Mouse (Mus musculus) layer of hippocampus, adult 18-20 months (tissue): ENCODE results near the gene Snrpg. TPM values are rescaled to one million over a fixed set of nuclear protein-coding genes. Genes with fewer than 3 reads are reported as not detected.

Source experiments
- DNase-seq, 2 experiments: peaks; one replicate each; pipeline ENCODE4 v3.0.0; 2022; ENCODE audit warnings: low spot score in 2 of 2
- total RNA-seq, 2 experiments: library from RNA; stranded (reverse); gene quantifications; 2 replicates each; pipeline ENCODE4 v1.2.3; 2021

Gene Snrpg
- total RNA-seq, 2 experiments from 2014 or later: 55.5 to 74.0 TPM

GRCm38 (mm10) chr6:86397257-86397980 is 26.3 kb downstream of the Snrpg start:
- DNase-seq: no peak

- no peak for DNase-seq
Measured at GRCm38 (mm10) chr6:86398986-86399385, 27.9 kb downstream of the Snrpg start.

GRCm38 (mm10) chr6:86399995-86400394 is 28.9 kb downstream of the Snrpg start:
- no peak for DNase-seq

GRCm38 (mm10) chr6:86400972-86401371 is 29.9 kb downstream of the Snrpg start:
- DNase-seq: peak in 1 of 2 experiments; percentile 60

DNA sequence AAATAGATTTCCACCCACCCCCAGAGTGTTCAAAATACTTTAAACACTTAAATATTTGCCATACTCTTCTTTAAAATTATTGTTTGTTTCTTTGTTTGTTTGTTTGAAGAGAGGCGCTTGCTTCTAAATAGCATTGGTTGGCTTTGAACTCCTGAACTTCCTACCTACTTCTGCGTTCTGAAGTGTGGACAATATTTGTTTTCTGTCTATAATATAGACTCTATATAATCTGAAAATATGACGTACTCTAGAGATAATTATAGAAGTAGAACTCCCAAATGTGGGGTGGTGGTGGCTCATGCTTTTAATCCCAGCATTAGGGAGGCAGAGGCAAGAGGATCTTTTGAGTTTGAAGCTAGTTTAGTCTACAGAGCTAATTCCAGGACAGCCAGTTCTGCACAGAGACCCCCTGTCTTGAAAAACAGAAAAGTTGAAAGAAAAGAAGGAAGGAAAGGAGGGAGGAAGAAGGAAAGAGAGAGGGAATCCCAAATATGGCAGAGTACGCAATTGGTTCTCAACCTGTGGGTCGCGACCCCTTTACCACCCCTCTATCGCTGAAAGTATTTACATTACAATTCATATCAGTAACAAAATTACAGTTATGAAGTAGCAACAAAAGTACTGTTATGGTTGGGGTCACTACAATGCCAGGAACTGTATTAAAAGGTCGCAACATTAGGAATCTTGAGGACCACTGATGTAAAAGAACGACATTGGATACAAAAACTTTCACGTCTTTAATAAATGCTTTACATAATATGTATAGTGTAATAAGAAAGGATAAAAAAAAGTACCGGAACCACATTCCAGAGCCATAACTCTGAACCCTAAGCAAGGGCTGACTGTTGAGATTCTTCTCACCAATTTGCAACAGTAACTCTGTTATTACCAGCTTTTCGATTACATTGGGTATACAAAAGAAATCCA is 31.8 kb downstream of the Snrpg start:
- DNase-seq: no peak

DNA sequence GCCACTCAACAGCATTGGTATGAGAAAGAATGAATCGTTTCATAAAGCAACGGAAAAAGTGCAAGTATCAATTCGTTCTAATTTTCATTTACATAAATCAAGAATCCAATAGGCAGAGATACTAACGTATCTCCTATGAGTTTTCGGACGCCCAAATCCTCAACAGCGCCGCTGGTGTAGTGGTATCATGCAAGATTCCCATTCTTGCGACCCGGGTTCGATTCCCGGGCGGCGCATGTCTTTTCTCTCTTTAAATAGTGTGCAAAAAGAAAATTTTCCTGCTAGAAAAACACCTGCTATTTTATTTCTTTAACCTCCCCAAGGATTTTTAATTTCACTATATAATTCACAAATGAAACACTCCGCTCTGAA is 32.6 kb downstream of the Snrpg start:
- DNase-seq: peak; percentile 88 to 98

DNA sequence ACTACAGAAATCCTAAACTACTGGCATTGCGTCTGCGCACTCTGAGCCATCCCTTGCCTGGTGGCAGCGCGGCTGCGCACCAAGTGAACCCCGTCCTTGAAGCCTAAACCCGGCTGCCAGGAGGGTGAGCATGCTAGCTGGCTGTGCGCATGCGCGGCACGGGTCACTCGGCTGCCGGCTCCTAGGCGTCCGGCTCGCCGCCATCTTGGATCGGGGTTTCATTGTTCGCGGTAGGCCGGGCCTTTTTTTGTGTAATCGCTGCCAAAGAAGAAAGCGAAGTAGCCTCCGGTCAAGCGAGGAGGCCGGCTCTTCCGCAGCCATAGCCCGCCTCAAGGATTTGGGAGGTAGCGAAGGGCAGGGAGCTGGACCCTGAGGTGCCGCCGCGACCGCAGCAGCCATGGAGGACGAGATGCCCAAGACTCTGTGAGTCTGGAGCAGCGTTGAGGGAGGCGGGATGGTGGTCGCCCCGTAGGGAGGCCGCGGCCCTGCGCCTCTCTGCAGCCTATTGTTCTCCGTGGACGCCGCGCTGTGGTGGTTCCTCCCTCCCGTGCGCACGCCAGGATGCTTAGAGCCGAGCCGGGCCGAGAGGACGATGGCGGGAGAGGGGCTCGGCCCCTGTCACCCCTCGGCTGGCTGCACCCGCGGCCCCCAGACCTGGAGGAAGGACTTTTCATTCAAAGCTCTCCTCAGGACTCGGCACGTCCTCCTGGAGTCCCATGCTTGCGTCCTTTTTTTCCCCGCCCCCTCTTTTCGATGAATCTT is 33.2 kb downstream of the Snrpg start, which contains the start of gene Tia1:
TSS of gene Tia1 (plus strand) at position 120 of the 762 bp plus-strand sequence.
- DNase-seq: peak; percentile 96 to 97

- no peak for DNase-seq
Measured at GRCm38 (mm10) chr6:86404996-86405395, 33.9 kb downstream of the Snrpg start.

DNA sequence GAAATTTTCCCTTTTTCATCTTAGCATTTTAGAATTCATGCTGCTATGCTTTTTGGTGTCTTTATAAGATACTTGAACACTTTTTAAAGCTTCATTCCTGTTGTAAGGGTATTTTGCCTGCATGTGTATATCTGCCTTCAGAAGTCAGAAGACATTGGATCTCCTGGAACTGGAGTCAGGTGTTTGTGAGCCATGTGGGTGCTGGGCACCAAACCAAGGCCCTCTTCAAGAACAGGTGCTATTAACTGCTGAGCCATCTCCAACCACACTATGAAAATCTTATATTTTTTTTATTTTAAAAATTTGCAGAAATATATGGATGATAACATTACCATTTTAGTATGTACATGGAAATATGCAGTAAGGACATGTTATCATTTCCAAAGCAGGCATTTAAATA is 35.2 kb downstream of the Snrpg start:
- no peak for DNase-seq

DNA sequence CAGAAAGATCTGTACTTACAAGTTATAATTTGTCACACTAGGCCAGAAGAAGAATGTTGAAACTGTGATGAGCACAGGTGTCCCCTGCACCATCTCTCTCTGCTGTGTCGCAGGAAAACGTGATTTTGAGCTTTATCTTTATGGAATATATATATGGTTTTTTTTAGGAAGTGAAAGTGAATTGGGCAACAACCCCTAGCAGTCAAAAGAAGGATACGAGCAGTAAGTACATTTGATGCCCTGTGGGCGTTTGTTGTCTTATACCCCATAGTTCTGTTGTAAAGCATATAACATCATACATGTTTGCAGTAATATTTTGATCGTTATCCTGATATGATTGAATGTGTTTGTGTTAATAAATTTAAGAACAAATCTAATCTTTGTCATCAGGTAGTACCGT is 47.6 kb downstream of the Snrpg start:
- DNase-seq: no peak

DNA sequence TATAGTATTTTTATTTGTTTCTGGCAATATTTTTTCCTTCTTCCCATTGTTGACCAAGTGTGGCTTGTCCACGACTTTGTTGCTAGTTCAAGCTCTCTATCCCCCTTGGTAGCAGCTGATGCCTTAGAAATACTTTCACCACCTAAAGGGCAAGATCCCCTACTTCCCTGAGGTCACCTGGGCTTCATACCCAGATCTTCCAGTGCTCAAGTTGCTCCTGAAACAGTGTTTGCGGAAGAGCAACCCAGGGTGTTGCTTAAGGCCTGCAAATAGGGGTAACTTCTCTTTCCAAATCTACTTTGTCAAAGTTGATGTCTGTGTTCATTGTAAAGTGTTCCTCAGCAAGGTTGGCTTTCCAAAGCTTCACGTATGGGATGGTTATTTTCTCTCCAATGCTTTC is 48.1 kb downstream of the Snrpg start:
- no peak for DNase-seq

DNA sequence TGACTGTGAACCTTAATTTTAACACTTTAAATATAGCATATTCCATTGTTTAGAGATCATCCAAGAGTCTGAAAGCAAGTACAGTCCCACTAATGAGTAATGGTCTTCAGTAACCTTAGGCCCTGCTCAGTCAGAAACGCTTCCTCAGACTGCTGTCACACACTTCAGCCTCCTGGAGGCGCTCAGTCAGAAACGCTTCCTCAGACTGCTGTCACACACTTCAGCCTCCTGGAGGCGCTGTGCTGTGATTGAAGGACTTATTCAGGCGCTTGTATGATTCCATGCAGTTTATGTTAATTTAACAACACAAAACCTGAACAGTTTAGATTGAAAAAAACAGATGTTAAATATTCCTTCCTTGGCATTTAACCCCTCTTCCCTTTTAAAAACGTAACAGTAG is 49.4 kb downstream of the Snrpg start:
- DNase-seq: no peak

GRCm38 (mm10) chr6:86426358-86426757 is 55.3 kb downstream of the Snrpg start, which contains the start of gene Gm44790:
Gm44790 (plus strand) TSS chr6:86426658.
- DNase-seq: no peak

Other genes with a start within 250 kb of the Snrpg start
- gene Tgfa, start 176.1 kb upstream of the Snrpg start, total RNA-seq: 10 to 100 TPM; 25.3 to 25.4 TPM
- gene Fam136a, start 5.7 kb upstream of the Snrpg start, total RNA-seq: 10 to 100 TPM; 29.2 to 31.6 TPM
- gene Pcyox1, start 25.9 kb downstream of the Snrpg start, total RNA-seq: 100 to 1,000 TPM; 111 to 113 TPM
- 100 to 1,000 TPM; 114 to 120 TPM for gene Tia1, start 32.9 kb downstream of the Snrpg start, total RNA-seq
- 1 to 10 TPM in 1 of 2 experiments, under 1 TPM in 1; 0.84 to 2.8 TPM for gene Gm44790, start 55.4 kb downstream of the Snrpg start, total RNA-seq
- gene C87436, start 67.1 kb downstream of the Snrpg start, total RNA-seq: 10 to 100 TPM; 17.5 to 17.8 TPM
- gene Pcbp1, start 155.0 kb downstream of the Snrpg start, total RNA-seq: 100 to 1,000 TPM; 197 to 204 TPM